Mouse (Mus musculus): ENCODE data around the gene Tbc1d22a.

DNA sequence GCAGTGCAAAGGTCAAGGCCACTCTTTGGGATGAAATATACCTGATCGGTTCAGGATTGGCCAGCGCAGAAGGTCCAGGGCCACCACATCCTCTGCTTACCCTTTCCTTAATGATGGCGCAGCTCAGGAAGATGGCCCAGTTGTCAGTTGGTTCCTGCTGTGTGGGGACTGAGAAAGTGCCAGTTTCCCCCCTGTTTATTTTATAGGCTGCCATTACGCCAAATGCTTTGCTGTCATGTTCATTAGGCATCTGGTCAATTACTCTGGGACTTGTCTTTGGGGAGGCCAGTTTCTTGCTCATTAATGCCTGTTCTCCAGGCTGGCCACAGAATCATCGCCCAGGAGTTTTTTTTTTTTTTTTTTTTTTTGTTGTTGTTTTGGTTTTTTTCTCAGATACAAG, 299.1 kb downstream of the Tbc1d22a start:
- TF ChIP-seq CTCF (IDR thresholded peaks at IDR 0.05; ENCODE audit: low read depth) (no peak), EP300 (optimal IDR thresholded peaks at IDR 0.05) (no peak)
